Mouse (Mus musculus) central nervous system, embryonic 18 days (tissue): ENCODE measurements around the gene Cltb. TPM values are rescaled to one million over a fixed set of nuclear protein-coding genes. Genes with fewer than 3 reads are reported as not detected.

ENCODE experiments used
- polyA plus RNA-seq: library from polyadenylated mRNA; depleted of rRNA; stranded (reverse); fragments of >200 nt; gene quantifications from 2 replicates; pipeline ENCODE4 v1.2.3, GENCODE M21; 2012; rRNA removed

The Cltb gene
- 168 and 176 TPM in 2 replicates for polyA plus RNA-seq

DNA sequence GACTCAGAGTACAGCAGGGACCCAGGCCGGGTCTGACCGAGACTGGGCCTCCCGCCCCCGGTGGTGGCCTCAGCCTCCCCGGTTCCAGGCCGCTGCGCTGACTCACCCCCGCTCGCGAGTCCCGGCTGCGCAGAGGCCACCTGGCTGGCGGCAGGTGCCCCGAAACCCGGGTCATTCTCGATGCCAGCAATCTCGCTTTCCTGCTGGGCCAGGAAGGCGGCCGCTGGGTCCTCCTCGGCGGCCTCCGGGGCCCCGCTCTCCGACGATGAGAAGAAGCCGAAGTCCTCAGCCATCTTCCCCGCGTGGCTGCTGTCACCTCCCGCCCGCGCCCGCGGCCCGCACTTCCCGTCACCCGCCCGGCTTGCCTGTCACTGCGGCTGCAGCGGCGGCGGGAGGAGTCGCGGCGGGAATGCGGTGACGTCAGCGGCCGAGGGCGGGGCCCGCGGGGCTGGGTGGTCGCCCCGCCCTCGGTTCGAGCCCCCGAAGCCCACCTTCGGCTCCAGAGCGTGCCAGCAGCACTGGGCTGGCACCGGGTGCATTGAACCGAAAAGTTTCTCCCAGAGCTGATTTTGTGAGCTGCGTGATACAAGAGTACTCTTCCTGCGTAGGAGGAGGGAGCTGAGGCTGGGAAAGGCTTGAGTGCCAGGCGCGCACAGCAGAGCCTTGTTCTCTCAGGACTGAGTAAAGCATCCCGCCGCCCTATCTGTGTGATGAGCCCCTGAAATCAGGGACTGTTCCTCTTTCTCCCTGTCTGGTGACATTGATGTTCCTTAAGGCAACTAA, at the start of gene Cltb:
TSS of gene Cltb (minus strand) at position 373 of the 783 bp plus-strand sequence.

GRCm38 (mm10) chr13:54621155-54621932, 10.2 kb upstream of the Cltb start, which contains the start of gene Faf2:
Gene Faf2 (plus strand): TSS chr13:54621784.

DNA sequence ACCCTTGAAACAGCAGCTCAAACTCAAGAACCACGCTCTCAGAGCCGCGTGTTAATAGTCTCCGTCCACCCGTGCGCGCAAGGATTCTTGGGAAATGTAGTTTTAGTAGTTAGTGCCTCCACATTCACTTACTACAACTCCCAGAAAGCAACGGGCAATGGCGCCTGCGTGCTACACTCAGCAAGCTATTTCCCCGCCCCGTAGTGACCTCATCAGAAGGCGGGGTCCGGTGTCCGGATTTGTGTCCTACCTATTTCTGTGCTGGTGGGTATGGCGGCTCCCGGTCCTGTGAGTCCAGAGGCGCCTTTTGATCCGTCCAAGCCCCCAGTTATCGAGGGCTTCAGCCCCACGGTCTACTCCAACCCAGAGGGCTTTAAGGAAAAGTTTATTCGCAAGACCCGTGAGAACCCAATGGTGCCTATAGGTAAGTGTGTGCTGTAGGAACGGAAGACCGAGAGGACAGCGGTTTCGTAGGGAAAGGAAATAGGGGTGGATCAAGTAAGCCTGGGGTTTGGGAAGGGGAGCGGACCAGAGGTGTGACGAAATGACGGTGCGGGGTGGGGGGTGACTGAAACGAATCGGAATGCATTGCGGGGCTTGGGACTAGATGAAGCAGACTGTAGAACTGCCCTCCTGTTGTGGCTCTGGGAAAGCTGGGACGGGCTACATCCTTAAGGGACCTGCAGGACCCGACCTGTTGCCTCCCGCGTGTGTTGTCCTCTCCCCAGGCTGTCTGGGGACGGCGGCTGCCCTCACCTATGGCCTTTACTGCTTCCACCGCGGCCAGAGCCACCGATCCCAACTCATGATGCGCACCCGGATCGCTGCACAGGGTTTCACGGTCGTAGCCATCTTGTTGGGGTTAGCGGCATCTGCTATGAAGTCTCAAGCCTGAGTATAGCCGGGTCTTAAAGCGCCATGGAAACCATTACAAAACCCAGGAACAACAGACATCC, 20.9 kb downstream of the Cltb start, which contains the start of the genes Nop16 and Higd2a:
TSS of gene Nop16 (minus strand) at position 95 of the 956 bp plus-strand sequence.
TSS of gene Higd2a (plus strand) at position 212 of the 956 bp plus-strand sequence.

DNA sequence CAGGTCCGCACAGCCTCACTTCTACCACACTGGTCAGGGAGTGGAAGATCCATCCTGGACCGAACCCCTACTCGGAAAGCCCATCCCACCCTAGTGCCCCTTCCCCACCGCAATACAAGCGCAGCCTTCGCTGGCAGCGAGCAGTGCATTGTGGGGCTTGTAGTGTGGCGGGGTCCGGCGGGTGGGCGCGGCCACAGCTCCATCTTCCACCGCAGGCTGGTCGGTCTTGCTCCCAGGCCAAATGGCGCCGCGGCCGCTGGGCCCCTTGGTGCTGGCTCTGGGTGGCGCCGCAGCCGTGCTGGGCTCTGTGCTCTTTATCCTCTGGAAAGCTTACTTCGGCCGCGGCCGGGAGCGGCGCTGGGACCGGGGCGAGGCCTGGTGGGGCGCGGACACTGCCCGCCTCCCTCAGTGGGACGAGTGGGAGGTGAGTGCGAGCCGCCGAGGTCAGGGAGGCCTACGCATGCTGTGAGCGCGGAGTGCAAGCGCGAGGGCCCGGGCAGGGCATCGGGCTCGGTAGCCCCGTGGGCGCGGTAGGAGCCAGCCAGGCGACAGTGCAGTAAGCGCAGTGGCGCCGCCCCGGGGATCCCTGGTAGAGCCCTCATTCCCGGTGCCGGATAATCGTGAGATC, 36.2 kb downstream of the Cltb start, which contains the start of gene Arl10:
TSS of gene Arl10 (plus strand) at position 162 of the 628 bp plus-strand sequence.

DNA sequence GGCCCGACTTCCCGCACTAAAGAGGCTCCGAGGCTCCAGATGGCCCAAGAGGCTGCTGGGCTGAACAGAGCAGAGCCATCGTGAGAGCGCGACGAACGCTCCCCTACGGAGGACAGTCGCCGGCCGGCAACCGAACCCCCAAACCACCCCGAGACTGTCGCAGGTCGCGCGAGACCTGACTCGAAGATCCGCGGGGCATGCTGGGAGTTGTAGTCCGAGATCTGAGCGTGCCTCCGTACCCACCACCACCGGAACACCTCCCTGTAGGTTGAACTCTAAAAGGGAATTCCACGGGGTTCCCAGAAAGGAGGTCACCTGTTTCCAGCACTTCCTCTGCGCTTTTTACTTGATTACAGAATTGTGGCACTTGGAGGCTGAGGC, 46.0 kb downstream of the Cltb start, which contains the start of gene 4833439L19Rik:
TSS of gene 4833439L19Rik (minus strand) at position 235 of the 381 bp plus-strand sequence.

Other genes starting within 250 kb of the Cltb start
- gene Cplx2, start 240.0 kb downstream of the Cltb start, polyA plus RNA-seq = 70.4 and 81.0 TPM in 2 replicates
- gene Thoc3, start 142.5 kb downstream of the Cltb start, polyA plus RNA-seq = 38.3 and 41.1 TPM in 2 replicates
- 36.2 and 37.5 TPM in 2 replicates for gene Simc1, start 107.6 kb downstream of the Cltb start, polyA plus RNA-seq
- 152 and 154 TPM in 2 replicates for gene 4833439L19Rik, start 45.9 kb downstream of the Cltb start, polyA plus RNA-seq
- gene Arl10, start 36.3 kb downstream of the Cltb start, polyA plus RNA-seq = 95.8 and 99.7 TPM in 2 replicates
- gene Nop16, start 21.3 kb downstream of the Cltb start, polyA plus RNA-seq = 47.4 and 47.7 TPM in 2 replicates
- gene Higd2a, start 21.1 kb downstream of the Cltb start, polyA plus RNA-seq = 163 and 182 TPM in 2 replicates
- 32.6 and 34.0 TPM in 2 replicates for gene Faf2, start 10.4 kb upstream of the Cltb start, polyA plus RNA-seq
- 97.7 and 128 TPM in 2 replicates for gene Rnf44, start 82.6 kb upstream of the Cltb start, polyA plus RNA-seq
- gene Cdhr2, start 90.1 kb upstream of the Cltb start, polyA plus RNA-seq = 0.32 TPM in 2 replicates
- gene Gprin1, start 138.5 kb upstream of the Cltb start, polyA plus RNA-seq = 94.5 and 102 TPM in 2 replicates
- 208 and 218 TPM in 2 replicates for gene Sncb, start 155.3 kb upstream of the Cltb start, polyA plus RNA-seq
- gene Eif4e1b, start 172.7 kb upstream of the Cltb start, polyA plus RNA-seq = not detected in 2 replicates
- gene Tspan17, start 178.0 kb upstream of the Cltb start, polyA plus RNA-seq = 34.0 and 40.7 TPM in 2 replicates